Mouse (Mus musculus): ENCODE measurements around the gene Cog4.
A peak's percentile ranks its signal among the peaks of the same experiment; 100 is the strongest.

Cog4 gene

DNA sequence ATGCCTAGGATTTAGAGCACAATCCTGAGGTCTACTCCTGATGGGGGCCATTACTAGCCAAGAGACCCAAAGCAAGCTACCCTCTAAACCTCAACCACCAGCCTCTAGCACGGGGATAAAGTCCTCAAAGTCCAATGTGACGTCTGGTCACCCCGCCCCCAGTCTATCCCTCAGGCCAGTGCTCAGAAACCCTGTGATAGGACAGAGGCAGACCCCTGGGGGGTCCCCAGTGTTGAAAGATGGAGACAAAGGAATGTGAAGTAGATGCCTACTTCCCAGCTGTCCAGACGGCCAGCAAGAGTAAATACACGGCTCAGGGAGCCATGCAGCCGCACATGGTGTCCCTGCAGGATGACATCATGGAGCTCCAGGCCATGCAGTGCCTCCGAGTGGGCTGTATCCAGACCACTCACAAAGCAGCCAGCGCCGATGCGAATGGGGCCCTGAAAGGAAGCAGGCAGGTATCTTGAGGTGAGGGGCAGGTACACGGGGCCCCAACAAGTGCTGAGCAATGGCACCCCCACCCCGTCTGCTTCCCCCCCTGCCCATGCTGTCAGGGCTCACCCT is 43.6 kb downstream of the Cog4 start:
- no peak for DNase-seq (ENCODE audit: low read depth)

DNA sequence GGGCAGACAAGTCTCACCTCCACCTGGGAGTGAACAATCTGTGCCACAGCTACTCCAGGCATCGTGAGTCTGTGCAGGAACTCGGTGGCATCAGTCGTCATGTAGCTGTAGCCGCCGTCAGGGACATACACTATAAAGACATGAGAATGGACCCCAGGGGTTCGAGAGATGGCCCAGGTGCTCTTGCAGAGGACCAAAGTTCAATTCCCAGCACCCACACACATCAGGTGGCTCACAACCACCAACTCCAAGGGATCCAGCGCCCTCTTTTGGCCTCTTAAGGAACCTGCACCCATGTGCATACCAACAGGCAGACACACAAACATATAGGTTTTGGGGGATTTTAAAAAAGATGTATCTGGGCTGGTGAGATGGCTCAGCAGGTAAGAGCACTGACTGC is 45.6 kb downstream of the Cog4 start:
- DNase-seq (ENCODE audit: low read depth) = no peak

DNA sequence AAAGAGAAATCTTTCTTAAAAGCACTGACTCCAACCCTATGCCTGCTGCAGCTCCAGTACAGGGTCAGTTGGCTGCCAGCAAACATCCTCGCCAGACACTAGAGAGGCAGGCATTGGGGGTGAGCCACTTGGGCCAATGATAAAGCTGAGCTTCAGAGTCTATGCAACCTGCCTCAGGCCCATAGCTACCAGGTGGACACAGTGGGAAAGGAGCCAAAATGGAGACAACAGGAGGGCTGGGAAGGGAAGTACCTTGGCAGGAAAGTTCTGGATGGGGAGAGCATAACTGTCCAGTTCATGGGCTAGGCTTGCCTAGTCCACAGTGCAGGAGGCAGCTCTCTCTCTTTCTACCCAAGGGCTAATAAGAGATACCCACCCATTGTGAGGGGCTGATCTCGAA is 46.5 kb downstream of the Cog4 start:
- no peak for DNase-seq (ENCODE audit: low read depth)

DNA sequence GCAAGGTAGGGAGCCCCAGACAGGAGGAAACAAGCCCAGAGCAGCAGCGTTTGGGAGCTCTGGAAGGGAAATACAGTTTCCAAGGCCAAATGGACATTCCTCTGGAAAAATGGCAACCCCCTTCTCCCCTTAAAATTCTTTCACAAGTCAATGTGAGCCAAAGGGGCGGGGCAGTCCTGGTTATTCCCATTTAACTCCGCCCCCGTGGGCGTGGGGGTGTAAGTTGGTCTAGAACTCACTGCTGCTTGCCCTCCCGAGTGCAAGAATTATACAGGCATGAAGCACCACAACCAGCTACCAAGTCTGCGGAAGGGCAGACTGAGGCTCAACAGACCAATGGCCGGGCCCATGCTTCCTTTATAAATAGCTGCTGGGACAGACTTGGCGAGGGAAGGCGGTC is 48.5 kb downstream of the Cog4 start:
- DNase-seq (ENCODE audit: low read depth) = no peak

GRCm38 (mm10) chr8:110895254-110895653 is 48.9 kb downstream of the Cog4 start:
- DNase-seq (ENCODE audit: low read depth) = no peak

DNA sequence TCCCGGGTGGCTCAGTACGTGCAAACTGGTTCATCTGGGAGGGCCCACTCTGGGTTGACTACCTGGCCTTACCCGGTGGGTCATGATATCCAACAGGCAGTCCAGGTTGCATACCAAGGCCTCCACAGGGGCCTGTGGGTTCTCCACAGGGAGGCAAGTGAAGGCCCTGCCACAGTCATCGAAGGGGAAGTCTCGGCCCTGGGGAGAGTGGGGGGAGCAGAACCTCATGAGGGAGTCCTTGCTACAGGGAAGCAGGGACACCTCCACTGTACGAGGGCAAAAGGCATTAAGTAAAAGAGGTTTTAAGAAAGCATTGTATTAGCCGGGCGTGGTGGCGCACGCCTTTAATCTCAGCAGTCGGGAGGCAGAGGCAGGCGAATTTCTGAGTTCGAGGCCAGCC is 49.4 kb downstream of the Cog4 start:
- DNase-seq (ENCODE audit: low read depth) = no peak

DNA sequence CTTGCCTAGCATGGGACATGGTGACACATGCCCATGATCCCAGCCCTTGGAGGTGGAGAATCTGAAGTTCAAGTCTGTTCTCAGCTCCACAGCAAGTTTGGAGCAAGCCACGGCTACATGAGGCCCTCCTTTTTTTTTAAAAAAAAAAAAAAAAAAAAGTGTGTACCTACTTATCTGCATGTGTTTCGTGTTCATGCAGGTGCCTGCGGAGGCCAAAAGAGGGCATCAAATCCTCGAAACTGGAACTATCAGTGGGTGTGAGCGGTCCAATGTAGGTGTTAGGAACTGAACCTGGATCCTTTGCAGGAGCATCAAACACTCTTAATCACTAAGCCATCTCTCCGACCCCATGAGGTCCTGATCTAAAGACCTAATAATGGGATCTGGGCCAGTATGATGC is 51.1 kb downstream of the Cog4 start:
- DNase-seq (ENCODE audit: low read depth) = no peak

DNA sequence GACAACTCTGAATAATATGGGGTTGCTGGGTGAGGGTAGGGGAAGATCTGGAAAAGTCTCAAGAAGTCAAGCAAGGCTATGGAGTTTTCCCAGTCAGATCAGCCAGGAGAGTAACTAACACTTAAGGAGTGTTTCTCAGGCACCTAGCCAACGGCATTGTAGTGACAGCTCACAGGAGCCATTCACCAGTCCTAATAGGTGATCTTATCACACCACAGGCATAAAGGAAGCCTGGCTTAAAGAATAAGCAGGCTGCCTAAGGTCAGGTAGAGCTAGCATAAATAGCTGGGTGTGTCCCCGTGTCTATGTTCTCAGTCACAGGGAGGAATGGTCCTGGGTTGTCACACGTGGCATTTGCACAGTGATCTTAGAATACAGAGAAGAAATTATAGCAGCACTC is 54.7 kb downstream of the Cog4 start:
- DNase-seq (ENCODE audit: low read depth) = no peak

DNA sequence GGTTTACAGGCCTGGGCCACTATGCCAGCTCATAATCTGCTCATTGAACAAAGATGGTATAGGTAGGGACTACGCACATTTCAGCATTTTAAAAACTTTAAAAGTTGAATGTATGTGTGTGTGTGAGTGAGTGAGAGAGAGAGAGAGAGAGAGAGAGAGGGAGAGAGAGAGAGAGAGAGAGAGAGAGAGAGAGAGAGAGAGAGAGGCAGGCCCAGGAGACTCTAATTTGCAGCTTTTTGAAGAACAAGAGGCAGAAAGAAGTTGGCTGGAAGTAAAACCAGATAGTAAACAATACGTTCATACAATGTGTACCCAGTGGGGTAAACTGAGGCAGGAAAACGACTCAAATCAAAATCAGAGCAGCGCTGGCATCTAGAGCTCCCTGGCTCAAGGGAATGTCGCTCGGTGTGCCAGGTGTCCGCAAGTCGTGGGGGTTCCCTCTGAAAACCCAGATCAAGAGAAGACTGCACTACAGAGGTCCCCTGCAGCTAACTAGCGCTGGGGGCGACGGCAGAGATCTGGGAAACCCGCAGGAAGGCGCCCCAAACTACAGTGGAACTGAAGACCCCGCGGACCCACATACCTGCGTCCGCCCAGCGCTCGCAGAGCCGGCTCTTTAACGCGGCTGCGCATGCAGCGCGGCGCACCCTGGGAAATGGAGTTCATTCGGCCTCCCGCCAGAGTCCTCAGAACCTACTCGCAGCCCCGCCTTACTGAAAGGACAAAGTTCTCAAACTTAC is 55.6 kb downstream of the Cog4 start, which contains the start of gene Fuk:
Gene Fuk, minus strand, starts transcription at position 650 of the 740 bp plus-strand sequence.
- DNase-seq (ENCODE audit: low read depth) = peak; percentile 68

- DNase-seq (ENCODE audit: low read depth) = no peak
Measured at GRCm38 (mm10) chr8:110902579-110902965, 56.2 kb downstream of the Cog4 start.

- no peak for DNase-seq (ENCODE audit: low read depth)
Measured at GRCm38 (mm10) chr8:110905404-110905803, 59.0 kb downstream of the Cog4 start.

GRCm38 (mm10) chr8:110906682-110907081 is 60.3 kb downstream of the Cog4 start:
- DNase-seq (ENCODE audit: low read depth) = peak; percentile 71

DNA sequence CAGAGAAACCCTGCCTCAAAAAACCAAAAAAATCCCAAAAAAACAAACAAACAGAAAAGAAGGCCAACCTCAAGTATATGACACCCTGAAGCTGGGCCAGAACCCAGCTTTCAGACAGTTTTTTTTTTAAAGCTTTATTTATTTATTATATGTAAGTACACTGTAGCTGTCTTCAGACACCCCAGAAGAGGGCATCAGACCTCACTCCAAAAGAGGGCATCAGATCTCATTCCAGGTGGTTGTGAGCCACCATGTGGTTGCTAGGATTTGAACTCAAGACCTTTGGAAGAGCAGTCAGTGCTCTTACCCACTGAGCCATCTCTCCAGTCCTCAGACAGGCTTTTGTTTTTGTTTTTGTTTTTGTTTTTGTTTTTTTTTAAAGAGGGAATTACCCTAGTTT is 63.5 kb downstream of the Cog4 start:
- peak; percentile 55 for DNase-seq (ENCODE audit: low read depth)

GRCm38 (mm10) chr8:110911576-110912570 is 65.5 kb downstream of the Cog4 start:
- DNase-seq (ENCODE audit: low read depth) = peak; percentile 95

- DNase-seq (ENCODE audit: low read depth) = peak; percentile 94
Measured at GRCm38 (mm10) chr8:110917415-110917814, 71.0 kb downstream of the Cog4 start.

- DNase-seq (ENCODE audit: low read depth) = no peak
Measured at GRCm38 (mm10) chr8:110918027-110918426, 71.6 kb downstream of the Cog4 start.

DNA sequence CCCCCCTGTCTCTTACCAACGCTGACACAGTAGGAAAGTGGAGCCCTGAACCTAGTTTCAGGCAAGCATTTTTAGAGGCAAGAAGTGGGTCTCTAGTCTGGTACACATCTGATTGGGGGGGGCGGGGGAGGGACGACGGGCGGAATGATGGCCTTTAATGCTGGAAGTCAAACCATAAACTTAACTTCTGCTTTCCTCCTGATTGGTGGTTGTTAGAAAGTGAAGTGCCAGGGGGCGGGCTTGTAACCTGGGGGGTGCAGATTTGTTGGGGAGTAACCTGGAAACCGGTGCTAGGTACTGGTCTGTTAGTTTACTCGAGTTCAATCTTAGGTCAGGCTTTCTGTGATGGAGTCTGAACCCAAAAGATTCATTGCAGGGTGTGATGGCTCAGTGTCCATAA is 72.1 kb downstream of the Cog4 start:
- no peak for DNase-seq (ENCODE audit: low read depth)

- peak; percentile 91 for DNase-seq (ENCODE audit: low read depth)
Measured at GRCm38 (mm10) chr8:110919341-110920031, 73.1 kb downstream of the Cog4 start, which contains the start of gene St3gal2. Gene St3gal2 (plus strand): TSS chr8:110919922.

GRCm38 (mm10) chr8:110920032-110920772 is 73.8 kb downstream of the Cog4 start:
- DNase-seq (ENCODE audit: low read depth) = no peak

GRCm38 (mm10) chr8:110920773-110921277 is 74.4 kb downstream of the Cog4 start:
- no peak for DNase-seq (ENCODE audit: low read depth)
